Mouse (Mus musculus): ENCODE measurements around the gene Flot1. TPM values are rescaled to one million over a fixed set of nuclear protein-coding genes. Genes with fewer than 3 reads are reported as not detected.
A peak's percentile ranks its signal among the peaks of the same experiment; 100 is the strongest.

Gene Flot1
- polyA plus RNA-seq, 1 experiment, result 90.0 TPM

- Histone ChIP-seq H3K27ac (ENCODE audit: control insufficient read depth, insufficient read depth, low read depth, low read length, poor library complexity) (no peak overlapping the region; the same call in 1 of the 2 replicates), H3K4me1 (ENCODE audit: control insufficient read depth, insufficient read depth, low read length) (peaks cover 3% of the 10 kb centered on the region; the same call in 1 of the 2 replicates), H3K4me3 (replicated peaks; ENCODE audit: control insufficient read depth, low read depth, low read length) (no peak overlapping the region)
- TF ChIP-seq CTCF (IDR thresholded peaks at IDR 0.05; ENCODE audit: control insufficient read depth, insufficient read depth, low read length), result no peak
- TF ChIP-seq POLR2A (IDR thresholded peaks at IDR 0.05; ENCODE audit: borderline replicate concordance, control insufficient read depth, low read depth, low read length), result no peak
- WGBS, result 4% methylated on average over 7 of the region's 7 CpGs
Observed at GRCm38 (mm10) chr17:35813245-35813647, 9.8 kb upstream of the Flot1 start.

DNA sequence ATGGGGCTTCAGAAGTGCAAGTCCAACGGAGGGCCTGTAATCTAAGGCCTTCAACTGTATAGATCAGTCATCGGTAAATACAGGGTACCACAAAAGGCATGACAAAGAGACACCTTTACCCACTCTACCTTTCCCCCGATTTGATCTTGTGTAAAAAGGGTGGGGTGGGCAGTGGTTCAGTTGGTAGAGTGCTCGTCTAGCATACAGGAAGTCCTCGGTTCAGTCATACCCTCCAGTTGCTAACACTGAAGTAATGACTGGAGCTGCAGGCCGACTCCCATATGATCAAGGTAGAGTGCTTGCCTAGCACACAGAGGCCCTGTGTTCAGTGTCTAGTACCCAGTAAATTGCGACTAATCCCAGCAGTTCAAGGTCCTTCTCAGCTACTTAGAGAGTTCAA is 9.4 kb upstream of the Flot1 start:
- H3K4me3 ChIP-seq (replicated peaks; ENCODE audit: control insufficient read depth, low read depth, low read length), result no peak overlapping the region

GRCm38 (mm10) chr17:35814678-35815077 is 8.4 kb upstream of the Flot1 start:
- WGBS, result 47% methylated on average over 6 of the region's 6 CpGs
- H3K4me3 ChIP-seq (replicated peaks; ENCODE audit: control insufficient read depth, low read depth, low read length), result no peak overlapping the region
- peaks cover 3% of the 10 kb centered on the region; the same call in 1 of the 2 replicates for H3K4me1 ChIP-seq (ENCODE audit: control insufficient read depth, insufficient read depth, low read length)
- no peak overlapping the region for H3K27ac ChIP-seq (ENCODE audit: control insufficient read depth, insufficient read depth, low read depth, low read length, poor library complexity)
- TF ChIP-seq POLR2A (IDR thresholded peaks at IDR 0.05; ENCODE audit: borderline replicate concordance, control insufficient read depth, low read depth, low read length) (no peak), CTCF (IDR thresholded peaks at IDR 0.05; ENCODE audit: control insufficient read depth, insufficient read depth, low read length) (no peak)

More for the DNA sequence above, 9.4 kb upstream of the Flot1 start:
- Histone ChIP-seq H3K27ac (ENCODE audit: control insufficient read depth, insufficient read depth, low read depth, low read length, poor library complexity) (no peak overlapping the region; the same call in 1 of the 2 replicates), H3K4me1 (ENCODE audit: control insufficient read depth, insufficient read depth, low read length) (peaks cover 3% of the 10 kb centered on the region; the same call in 1 of the 2 replicates)
- TF ChIP-seq CTCF (IDR thresholded peaks at IDR 0.05; ENCODE audit: control insufficient read depth, insufficient read depth, low read length), result no peak
- TF ChIP-seq POLR2A (IDR thresholded peaks at IDR 0.05; ENCODE audit: borderline replicate concordance, control insufficient read depth, low read depth, low read length), result no peak
- 14% methylated on average over 7 of the region's 7 CpGs for WGBS

DNA sequence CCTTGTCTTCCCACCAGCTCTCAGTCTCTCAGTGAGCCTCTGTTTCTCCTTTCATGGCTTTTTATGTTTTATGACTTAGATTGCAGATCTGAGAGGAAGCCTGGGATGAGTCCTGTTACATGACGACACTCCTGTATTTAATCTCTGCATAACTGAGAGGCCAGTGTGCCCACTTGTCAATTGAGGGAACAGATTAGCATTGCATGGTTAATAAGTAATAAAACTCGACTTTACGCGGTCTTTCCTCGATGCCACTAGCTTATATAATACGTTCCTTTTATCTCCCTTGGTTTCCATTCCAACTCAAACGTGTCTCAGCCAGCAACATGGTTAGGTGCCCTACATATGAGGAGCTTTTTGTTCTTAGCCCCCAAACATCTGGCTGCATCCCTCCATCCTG is 7.2 kb upstream of the Flot1 start:
- Histone ChIP-seq H3K4me3 (replicated peaks; ENCODE audit: control insufficient read depth, low read depth, low read length) (no peak overlapping the region), H3K27ac (ENCODE audit: control insufficient read depth, insufficient read depth, low read depth, low read length, poor library complexity) (no peak overlapping the region), H3K4me1 (ENCODE audit: control insufficient read depth, insufficient read depth, low read length) (peaks cover 4% of the 10 kb centered on the region)
- WGBS, result 75% methylated on average over 7 of the region's 7 CpGs
- TF ChIP-seq POLR2A (IDR thresholded peaks at IDR 0.05; ENCODE audit: borderline replicate concordance, control insufficient read depth, low read depth, low read length) (no peak), CTCF (IDR thresholded peaks at IDR 0.05; ENCODE audit: control insufficient read depth, insufficient read depth, low read length) (no peak)

DNA sequence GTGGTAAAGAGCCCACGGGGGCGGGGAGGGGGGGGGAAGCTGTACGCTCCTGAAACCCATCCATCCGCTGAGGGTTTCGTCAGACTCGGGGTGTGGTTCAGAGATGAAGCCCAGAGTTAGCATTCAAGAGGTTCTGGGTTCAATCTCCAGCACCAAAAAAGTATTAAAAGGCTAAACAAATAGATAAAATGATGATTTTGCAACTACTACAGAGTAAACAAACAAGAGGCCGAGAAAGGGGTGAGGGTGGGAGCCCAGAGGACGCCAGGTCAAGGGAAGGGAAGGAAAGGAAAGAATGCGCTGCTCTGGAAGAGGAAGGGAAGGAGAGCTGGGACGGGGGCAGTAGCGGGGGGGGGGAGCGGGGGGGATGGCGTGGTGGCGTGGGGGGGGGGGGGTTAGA is 6.3 kb upstream of the Flot1 start:
- peaks cover 4% of the 10 kb centered on the region for H3K4me1 ChIP-seq (ENCODE audit: control insufficient read depth, insufficient read depth, low read length)
- TF ChIP-seq POLR2A (IDR thresholded peaks at IDR 0.05; ENCODE audit: borderline replicate concordance, control insufficient read depth, low read depth, low read length) (no peak), CTCF (IDR thresholded peaks at IDR 0.05; ENCODE audit: control insufficient read depth, insufficient read depth, low read length) (no peak)
- H3K27ac ChIP-seq (ENCODE audit: control insufficient read depth, insufficient read depth, low read depth, low read length, poor library complexity), result no peak overlapping the region
- 58% methylated on average over 14 of the region's 14 CpGs for WGBS
- no peak overlapping the region for H3K4me3 ChIP-seq (replicated peaks; ENCODE audit: control insufficient read depth, low read depth, low read length)

DNA sequence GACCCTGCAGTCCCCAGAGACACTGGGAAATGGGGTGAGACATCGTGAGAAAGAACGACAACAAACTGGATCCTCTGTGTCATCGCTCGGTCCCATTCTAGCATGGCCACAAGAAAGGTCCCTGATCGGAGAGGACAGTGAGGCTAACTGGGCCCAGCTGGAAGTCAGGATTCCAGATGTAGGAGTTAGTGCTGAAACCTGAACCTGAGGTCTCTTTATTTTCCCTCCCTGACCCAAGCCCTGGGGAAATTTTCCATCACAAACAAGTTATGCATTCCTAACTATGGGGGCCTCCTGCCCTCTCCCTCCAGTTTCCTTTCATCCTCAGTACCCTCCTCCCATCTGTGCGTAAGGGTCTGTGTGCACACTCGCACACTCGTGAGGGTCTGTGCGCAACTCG is 5.8 kb upstream of the Flot1 start:
- no peak overlapping the region for H3K4me3 ChIP-seq (replicated peaks; ENCODE audit: control insufficient read depth, low read depth, low read length)
- peaks cover 4% of the 10 kb centered on the region for H3K4me1 ChIP-seq (ENCODE audit: control insufficient read depth, insufficient read depth, low read length)
- TF ChIP-seq POLR2A (IDR thresholded peaks at IDR 0.05; ENCODE audit: borderline replicate concordance, control insufficient read depth, low read depth, low read length), result no peak
- TF ChIP-seq CTCF (IDR thresholded peaks at IDR 0.05; ENCODE audit: control insufficient read depth, insufficient read depth, low read length), result no peak
- no peak overlapping the region for H3K27ac ChIP-seq (ENCODE audit: control insufficient read depth, insufficient read depth, low read depth, low read length, poor library complexity)
- 94% methylated on average over 10 of the region's 10 CpGs for WGBS

GRCm38 (mm10) chr17:35820111-35820510 is 2.9 kb upstream of the Flot1 start:
- H3K27ac ChIP-seq (ENCODE audit: control insufficient read depth, insufficient read depth, low read depth, low read length, poor library complexity), result no peak overlapping the region
- no peak for TF ChIP-seq CTCF (IDR thresholded peaks at IDR 0.05; ENCODE audit: control insufficient read depth, insufficient read depth, low read length)
- TF ChIP-seq POLR2A (IDR thresholded peaks at IDR 0.05; ENCODE audit: borderline replicate concordance, control insufficient read depth, low read depth, low read length), result no peak
- H3K4me1 ChIP-seq (ENCODE audit: control insufficient read depth, insufficient read depth, low read length), result peaks cover 2% of the 10 kb centered on the region
- H3K4me3 ChIP-seq (replicated peaks; ENCODE audit: control insufficient read depth, low read depth, low read length), result no peak overlapping the region
- 62% methylated on average over 5 of the region's 5 CpGs for WGBS

- Histone ChIP-seq H3K4me1 (ENCODE audit: control insufficient read depth, insufficient read depth, low read length) (peaks cover 2% of the 10 kb centered on the region), H3K27ac (ENCODE audit: control insufficient read depth, insufficient read depth, low read depth, low read length, poor library complexity) (peak within 1 kb of the TSS; percentile 80), H3K4me3 (replicated peaks; ENCODE audit: control insufficient read depth, low read depth, low read length) (peak within 1 kb of the TSS; percentile 74)
- TF ChIP-seq POLR2A (IDR thresholded peaks at IDR 0.05; ENCODE audit: borderline replicate concordance, control insufficient read depth, low read depth, low read length) (peak; percentile 77), CTCF (IDR thresholded peaks at IDR 0.05; ENCODE audit: control insufficient read depth, insufficient read depth, low read length) (no peak)
- WGBS, result under 1% methylated on average over 62 of the region's 62 CpGs
Observed at GRCm38 (mm10) chr17:35821439-35822430, 1.3 kb upstream of the Flot1 start, which contains the start of gene Ier3. TSS of gene Ier3 (plus strand) at chr17:35821684.

Measured in bone marrow, adult 2 months (tissue).